Mouse (Mus musculus) G1E (cell line): ENCODE data around the gene Znrf1. TPM values are rescaled to one million over a fixed set of nuclear protein-coding genes. Genes with fewer than 3 reads are reported as not detected.

Experiments used
- ATAC-seq: 2 replicates; pipeline ENCODE4 v1.8.0; 2016; ENCODE audit warnings: mild to moderate bottlenecking; ENCODE audit not compliant: insufficient number of reproducible peaks, poor library complexity, low FRiP score, severe bottlenecking; ENCODE audit errors: extremely low read depth
- DNase-seq: peaks from one replicate; pipeline ENCODE4 v3.0.0; 2012; ENCODE audit warnings: low spot score
- H3K27me3 ChIP-seq: 2 replicates; pipeline ENCODE4 v1.6.1; 2012; ENCODE audit warnings: mild to moderate bottlenecking, low read length, inconsistent platforms; ENCODE audit not compliant: insufficient read depth
- H3K36me3 ChIP-seq: replicated peaks from 2 replicates; pipeline ENCODE3; 2012; ENCODE audit warnings: mild to moderate bottlenecking, inconsistent platforms
- H3K4me1 ChIP-seq: 2 replicates; pipeline ENCODE4 v1.6.1; 2012; ENCODE audit warnings: low read depth, low read length, inconsistent platforms, mixed read lengths; ENCODE audit not compliant: insufficient read depth
- H3K4me3 ChIP-seq: 2 replicates; pipeline ENCODE4 v1.5.1; 2012; ENCODE audit warnings: low read depth, mild to moderate bottlenecking, inconsistent platforms, low read length, moderate library complexity, mixed read lengths
- H3K9me3 ChIP-seq: replicated peaks from 2 replicates; pipeline ENCODE4 v1.6.1; 2012; ENCODE audit warnings: inconsistent platforms
- CTCF ChIP-seq: IDR thresholded peaks from 2 replicates; pipeline ENCODE4 v1.5.1; 2012; ENCODE audit warnings: low read depth, low read length, inconsistent platforms, mixed read lengths
- GATA1 ChIP-seq: IDR thresholded peaks from 2 replicates; pipeline ENCODE4 v1.6.1; 2012; ENCODE audit warnings: borderline replicate concordance, low read length, inconsistent platforms, mixed read lengths
- GATA2 ChIP-seq: IDR thresholded peaks from 2 replicates; pipeline ENCODE4 v1.6.1; 2012; ENCODE audit warnings: low read depth, low read length, inconsistent platforms, borderline replicate concordance
- POLR2AphosphoS5 ChIP-seq: IDR thresholded peaks from 2 replicates; pipeline ENCODE4 v1.6.1; 2012; ENCODE audit warnings: low read depth, low read length, inconsistent platforms; ENCODE audit not compliant: insufficient replicate concordance
- TAL1 ChIP-seq: conservative IDR thresholded peaks from 2 replicates; pipeline ENCODE4 v1.6.1; 2012; ENCODE audit warnings: low read depth, low read length, inconsistent platforms, mixed read lengths
- polyA plus RNA-seq: library from polyadenylated mRNA; stranded (reverse); fragments of >175 nt; gene quantifications from 2 replicates; pipeline ENCODE4 v1.2.3, GENCODE M21; 2012
- total RNA-seq, 2 experiments: library from RNA; stranded (forward) in 1 of 2; stranded (reverse) in 1 of 2; fragments of 200-1000 nt in 1 of 2; fragments of >200 nt in 1 of 2; fragmentation: Nextera tagmentation in 1 of 2; gene quantifications; 2 replicates each; pipeline ENCODE4 v1.2.3; 2014 to 2017

Znrf1 gene
- total and polyA plus RNA-seq, 3 experiments = 22.8 to 62.8 (median 47.6) TPM

DNA sequence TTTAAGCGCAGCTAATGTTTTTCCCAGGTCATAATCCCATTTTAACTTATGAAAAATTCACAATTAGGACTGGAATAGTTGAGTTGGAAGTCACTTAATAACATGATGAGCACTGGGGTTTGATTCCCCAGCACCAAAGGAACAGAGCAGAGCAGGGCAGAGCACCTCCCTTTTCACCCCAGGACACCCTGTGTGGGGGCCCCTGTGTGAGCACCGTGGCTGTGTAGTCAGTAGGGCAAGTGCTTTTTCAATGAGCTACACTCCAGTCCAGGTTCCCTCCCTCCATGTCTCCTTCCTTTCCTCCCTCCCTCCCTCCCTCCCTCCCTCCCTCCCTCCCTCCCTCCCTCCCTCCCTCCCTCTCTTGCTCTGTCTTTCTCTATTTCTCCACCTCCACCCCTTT lies 28.2 kb downstream of the Znrf1 start:
- H3K4me3 ChIP-seq = no peak overlapping the region; the same call in 1 of the 2 replicates
- no peaks in the 10 kb centered on the region for H3K9me3 ChIP-seq
- TF ChIP-seq GATA1 = no peak
- no peak for TF ChIP-seq GATA2
- no peak for TF ChIP-seq POLR2AphosphoS5
- TF ChIP-seq CTCF = no peak
- TF ChIP-seq TAL1 = no peak
- peaks cover 60% of the 10 kb centered on the region for H3K4me1 ChIP-seq
- peaks cover 11% of the 10 kb centered on the region for H3K36me3 ChIP-seq
- H3K27me3 ChIP-seq = no peaks in the 10 kb centered on the region
- DNase-seq (no peak), ATAC-seq (no peak)

DNA sequence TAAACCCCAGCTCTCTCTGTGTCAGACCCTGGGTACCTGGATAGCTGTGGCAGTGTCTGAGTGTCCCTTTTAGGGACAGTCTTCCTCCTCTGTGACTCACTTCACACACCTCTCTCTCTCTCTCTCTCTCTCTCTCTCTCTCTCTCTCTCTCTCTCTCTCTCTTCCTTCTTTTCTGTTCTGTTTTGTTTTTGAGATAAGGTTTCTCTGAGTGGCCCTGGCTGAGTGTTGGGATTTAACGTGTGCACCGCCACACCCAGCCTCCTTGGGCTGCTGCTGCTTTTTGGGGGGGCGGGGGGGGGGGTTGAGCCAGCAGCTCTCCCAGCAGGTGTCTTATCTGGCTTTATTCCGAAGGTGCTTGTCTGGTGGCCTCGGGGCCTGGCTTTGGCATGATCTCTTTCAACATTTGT lies 29.9 kb downstream of the Znrf1 start:
- Histone ChIP-seq H3K36me3 (peaks cover 13% of the 10 kb centered on the region), H3K4me3 (no peak overlapping the region; the same call in 1 of the 2 replicates), H3K9me3 (no peaks in the 10 kb centered on the region), H3K27me3 (no peaks in the 10 kb centered on the region), H3K4me1 (peaks cover 73% of the 10 kb centered on the region)
- DNase-seq (peak; percentile 36), ATAC-seq (peak; percentile 48)
- TF ChIP-seq GATA2 = no peak
- no peak for TF ChIP-seq GATA1
- no peak for TF ChIP-seq CTCF
- no peak for TF ChIP-seq POLR2AphosphoS5
- no peak; the same call in 1 of the 2 replicates for TF ChIP-seq TAL1

DNA sequence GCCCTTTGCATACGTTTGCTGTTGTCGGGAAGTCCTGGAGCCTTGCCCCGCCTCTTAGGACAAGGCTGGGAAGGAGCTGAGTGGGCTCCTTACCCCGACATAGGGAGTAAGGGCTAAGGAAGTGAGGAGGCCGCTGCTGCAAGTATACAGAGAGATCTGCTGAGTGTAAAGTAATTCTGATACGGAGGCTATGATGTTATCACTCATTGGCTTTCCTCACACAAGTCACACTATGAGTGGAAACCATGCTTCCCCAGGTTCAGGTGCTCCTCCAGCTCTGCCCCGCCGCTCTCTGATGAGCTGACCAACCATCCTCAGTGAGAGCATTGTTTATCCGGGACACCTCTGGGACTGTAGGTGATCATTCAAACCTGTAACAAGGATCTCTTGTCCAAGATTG lies 30.4 kb downstream of the Znrf1 start:
- H3K27me3 ChIP-seq = no peaks in the 10 kb centered on the region
- DNase-seq (no peak), ATAC-seq (no peak)
- TF ChIP-seq GATA1 (no peak), POLR2AphosphoS5 (no peak), GATA2 (no peak)
- H3K4me1 ChIP-seq = peaks cover 76% of the 10 kb centered on the region
- peaks cover 11% of the 10 kb centered on the region for H3K36me3 ChIP-seq
- H3K4me3 ChIP-seq = peak overlapping the region; percentile 54; the same call in 1 of the 2 replicates
- no peaks in the 10 kb centered on the region for H3K9me3 ChIP-seq

- ATAC-seq (no peak), DNase-seq (no peak)
- Histone ChIP-seq H3K9me3 (no peaks in the 10 kb centered on the region), H3K27me3 (no peaks in the 10 kb centered on the region), H3K4me1 (peaks cover 87% of the 10 kb centered on the region), H3K36me3 (peaks cover 8% of the 10 kb centered on the region), H3K4me3 (no peak overlapping the region)
- no peak for TF ChIP-seq CTCF
- no peak for TF ChIP-seq GATA1
- TF ChIP-seq TAL1 = no peak
- no peak for TF ChIP-seq GATA2
- no peak for TF ChIP-seq POLR2AphosphoS5
Measured at GRCm38 (mm10) chr8:111567571-111567970, 31.7 kb downstream of the Znrf1 start.

DNA sequence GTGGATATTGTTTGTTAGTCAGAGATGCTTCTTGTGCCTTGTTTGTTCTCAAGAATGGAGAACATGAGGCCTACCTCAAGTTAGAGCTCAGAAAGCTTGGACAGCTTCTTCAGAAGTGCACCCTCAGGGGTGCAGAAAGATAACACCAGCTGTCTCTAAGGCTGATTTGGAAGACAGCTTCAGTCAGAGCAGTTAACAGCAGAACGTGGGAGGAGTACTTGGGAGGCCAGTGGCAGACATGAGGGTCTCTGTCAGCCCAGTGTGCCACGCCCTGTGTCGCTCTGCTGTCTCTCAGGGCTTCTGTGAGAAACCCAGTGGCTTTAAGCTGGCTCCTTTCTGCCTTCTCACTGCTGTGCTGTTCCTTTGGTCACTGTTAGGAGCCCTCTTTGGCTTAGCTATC lies 32.1 kb downstream of the Znrf1 start:
- DNase-seq (peak; percentile 59), ATAC-seq (peak; percentile 67)
- Histone ChIP-seq H3K4me3 (peak overlapping the region; percentile 61; the same call in 1 of the 2 replicates), H3K9me3 (no peaks in the 10 kb centered on the region), H3K27me3 (no peaks in the 10 kb centered on the region), H3K4me1 (peaks cover 89% of the 10 kb centered on the region), H3K36me3 (peaks cover 8% of the 10 kb centered on the region)
- TF ChIP-seq GATA2 (no peak), TAL1 (no peak), POLR2AphosphoS5 (no peak), CTCF (no peak), GATA1 (no peak)

- no peaks in the 10 kb centered on the region for H3K9me3 ChIP-seq
- peaks cover 88% of the 10 kb centered on the region for H3K4me1 ChIP-seq
- no peak for ATAC-seq
- DNase-seq = no peak
- no peaks in the 10 kb centered on the region for H3K27me3 ChIP-seq
- H3K4me3 ChIP-seq = no peak overlapping the region; the same call in 1 of the 2 replicates
- peaks cover 3% of the 10 kb centered on the region for H3K36me3 ChIP-seq
- no peak for TF ChIP-seq GATA2
- no peak for TF ChIP-seq POLR2AphosphoS5
- no peak for TF ChIP-seq TAL1
- no peak for TF ChIP-seq GATA1
- no peak for TF ChIP-seq CTCF
Measured at GRCm38 (mm10) chr8:111569926-111570325, 34.0 kb downstream of the Znrf1 start.
